Mouse (Mus musculus): ENCODE data around the gene Sergef. TPM values are rescaled to one million over a fixed set of nuclear protein-coding genes. Genes with fewer than 3 reads are reported as not detected.

Sergef gene
- polyA plus RNA-seq, 1 experiment: 6.3 TPM

DNA sequence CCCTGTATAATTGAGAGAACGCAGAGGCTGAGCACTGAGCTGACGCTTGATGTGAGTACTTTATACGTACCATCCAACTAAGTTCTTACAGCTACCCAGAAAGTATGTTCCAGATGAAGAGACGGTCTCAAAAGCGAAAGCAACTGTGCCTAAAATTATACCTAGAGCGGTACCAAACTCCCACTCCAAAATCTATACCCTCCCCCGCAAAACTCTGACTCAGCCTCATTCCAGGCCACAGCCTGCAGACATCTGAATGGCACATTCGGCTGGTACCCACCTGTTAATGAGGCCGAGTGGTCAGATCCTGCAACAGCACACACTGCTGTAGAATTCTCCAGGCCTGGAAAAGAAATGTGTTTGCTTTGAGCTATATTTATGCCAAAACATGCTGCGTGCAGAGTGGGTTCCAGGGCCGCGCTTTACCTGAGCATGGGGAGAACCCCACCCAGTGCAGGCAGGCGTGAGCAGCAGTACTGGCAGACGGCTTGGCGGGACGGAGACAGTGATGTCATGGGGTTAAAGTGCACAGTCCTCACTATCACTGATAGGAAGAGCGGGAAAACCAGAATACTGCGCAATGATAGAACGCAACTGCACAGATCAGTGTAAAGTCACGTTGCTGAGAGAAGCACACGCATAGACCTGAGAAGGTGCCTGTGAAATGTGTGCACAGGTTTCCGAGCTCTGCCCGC lies 21.0 kb downstream of the Sergef start:
- Histone ChIP-seq H3K27ac (ENCODE audit: insufficient read depth, low read length) (no peak overlapping the region), H3K4me1 (ENCODE audit: control insufficient read depth, insufficient read depth, low read length) (0 out of 2 replicates have a peak, but pooled peaks cover under 1% of the 10 kb centered on the region), H3K4me3 (ENCODE audit: insufficient read depth, low read length) (no peak overlapping the region)
- TF ChIP-seq POLR2A (IDR thresholded peaks at IDR 0.05; ENCODE audit: low read depth, low read length): no peak
- TF ChIP-seq CTCF (IDR thresholded peaks at IDR 0.05; ENCODE audit: borderline replicate concordance, insufficient read depth, low read length): no peak

DNA sequence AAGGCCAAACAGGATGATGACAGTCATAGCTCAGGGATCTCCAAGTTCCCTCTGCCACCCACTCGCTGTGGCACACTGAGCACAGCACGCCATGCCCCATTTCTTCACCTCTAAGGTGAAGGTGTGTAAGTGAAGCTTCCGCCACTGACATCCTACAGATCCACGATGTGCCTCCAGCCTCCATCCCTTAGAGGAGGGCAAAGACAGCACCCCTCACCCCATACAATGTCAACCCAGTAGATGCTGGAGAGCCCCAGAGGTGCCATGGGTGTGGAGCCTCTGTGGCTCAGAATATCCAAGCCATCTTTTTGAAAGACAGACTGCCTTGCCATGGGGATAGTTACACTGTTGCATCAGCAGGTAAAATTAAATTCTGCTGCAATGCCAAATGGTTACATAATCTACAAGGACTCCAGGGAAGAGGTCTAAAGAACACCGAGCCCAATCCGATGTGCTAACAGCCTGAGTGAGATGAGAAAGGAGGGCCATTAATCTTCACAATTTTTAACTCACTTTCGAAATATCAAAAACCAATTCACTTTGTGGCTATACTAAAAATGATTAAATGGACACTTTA lies 23.1 kb downstream of the Sergef start:
- TF ChIP-seq POLR2A (IDR thresholded peaks at IDR 0.05; ENCODE audit: low read depth, low read length) (no peak), CTCF (IDR thresholded peaks at IDR 0.05; ENCODE audit: borderline replicate concordance, insufficient read depth, low read length) (no peak)

GRCm38 (mm10) chr7:46615256-46615977 lies 24.2 kb downstream of the Sergef start:
- no peak for TF ChIP-seq CTCF (IDR thresholded peaks at IDR 0.05; ENCODE audit: borderline replicate concordance, insufficient read depth, low read length)
- no peak for TF ChIP-seq POLR2A (IDR thresholded peaks at IDR 0.05; ENCODE audit: low read depth, low read length)
- Histone ChIP-seq H3K27ac (ENCODE audit: insufficient read depth, low read length) (no peak overlapping the region), H3K4me3 (ENCODE audit: insufficient read depth, low read length) (no peak overlapping the region), H3K4me1 (ENCODE audit: control insufficient read depth, insufficient read depth, low read length) (0 out of 2 replicates have a peak, but pooled peaks cover 3% of the 10 kb centered on the region)

More for the DNA sequence above, 23.1 kb downstream of the Sergef start:
- Histone ChIP-seq H3K4me3 (ENCODE audit: insufficient read depth, low read length) (no peak overlapping the region), H3K4me1 (ENCODE audit: control insufficient read depth, insufficient read depth, low read length) (0 out of 2 replicates have a peak, but pooled peaks cover 3% of the 10 kb centered on the region), H3K27ac (ENCODE audit: insufficient read depth, low read length) (no peak overlapping the region)

DNA sequence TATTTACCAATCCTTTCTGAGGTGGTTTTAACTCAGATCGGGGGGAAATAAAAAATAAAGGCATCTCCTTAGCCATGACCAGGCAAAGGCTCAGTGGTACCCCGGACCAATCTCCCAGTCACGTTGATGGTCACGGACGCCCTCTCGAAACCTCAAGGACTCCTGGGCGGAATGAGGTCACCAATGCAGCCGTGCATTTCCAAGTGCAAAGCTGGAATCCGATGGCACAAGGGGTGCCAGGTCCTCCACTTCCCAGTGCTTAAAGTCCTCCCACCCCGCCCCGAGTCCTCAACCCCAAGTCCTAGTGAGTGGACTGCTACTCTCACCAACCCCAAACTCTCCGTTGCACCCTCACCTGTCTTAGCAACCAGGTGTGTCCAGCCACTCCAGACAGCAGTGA lies 25.3 kb downstream of the Sergef start:
- TF ChIP-seq CTCF (IDR thresholded peaks at IDR 0.05; ENCODE audit: borderline replicate concordance, insufficient read depth, low read length): no peak
- no peak for TF ChIP-seq POLR2A (IDR thresholded peaks at IDR 0.05; ENCODE audit: low read depth, low read length)

GRCm38 (mm10) chr7:46613091-46613490 lies 26.5 kb downstream of the Sergef start:
- 0 out of 2 replicates have a peak, but pooled peaks cover 3% of the 10 kb centered on the region for H3K4me1 ChIP-seq (ENCODE audit: control insufficient read depth, insufficient read depth, low read length)
- H3K27ac ChIP-seq (ENCODE audit: insufficient read depth, low read length): no peak overlapping the region
- TF ChIP-seq POLR2A (IDR thresholded peaks at IDR 0.05; ENCODE audit: low read depth, low read length) (no peak), CTCF (IDR thresholded peaks at IDR 0.05; ENCODE audit: borderline replicate concordance, insufficient read depth, low read length) (no peak)
- H3K4me3 ChIP-seq (ENCODE audit: insufficient read depth, low read length): no peak overlapping the region

More for the DNA sequence above, 25.3 kb downstream of the Sergef start:
- no peak overlapping the region for H3K27ac ChIP-seq (ENCODE audit: insufficient read depth, low read length)
- no peak overlapping the region for H3K4me3 ChIP-seq (ENCODE audit: insufficient read depth, low read length)
- 0 out of 2 replicates have a peak, but pooled peaks cover 3% of the 10 kb centered on the region for H3K4me1 ChIP-seq (ENCODE audit: control insufficient read depth, insufficient read depth, low read length)

DNA sequence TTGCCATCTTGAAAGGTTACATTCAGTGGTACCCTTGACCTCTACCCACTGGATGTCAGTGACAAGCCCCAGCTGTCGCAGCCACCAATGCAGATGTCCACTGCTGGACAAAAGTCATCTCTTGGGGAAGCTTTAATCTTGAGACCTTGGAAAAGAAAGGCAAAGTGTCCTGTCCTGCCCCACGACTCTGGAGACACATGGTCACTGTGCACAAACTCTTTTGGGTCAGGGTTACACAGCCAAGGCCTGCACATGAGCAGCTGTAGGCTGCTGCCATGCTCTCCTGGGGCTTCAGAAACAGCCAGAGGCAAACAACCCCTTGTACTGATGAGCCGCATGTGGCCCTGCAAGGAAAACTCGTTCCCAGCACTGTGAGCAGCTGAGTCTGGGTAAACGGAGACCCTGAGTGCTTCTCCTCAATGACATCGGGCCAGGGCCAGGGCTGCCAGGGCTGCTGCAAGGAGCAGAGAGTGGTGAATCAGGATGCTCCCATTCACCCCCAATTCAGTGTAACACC lies 27.1 kb downstream of the Sergef start:
- no peak overlapping the region for H3K27ac ChIP-seq (ENCODE audit: insufficient read depth, low read length)
- TF ChIP-seq CTCF (IDR thresholded peaks at IDR 0.05; ENCODE audit: borderline replicate concordance, insufficient read depth, low read length) (no peak), POLR2A (IDR thresholded peaks at IDR 0.05; ENCODE audit: low read depth, low read length) (no peak)
- no peak overlapping the region for H3K4me3 ChIP-seq (ENCODE audit: insufficient read depth, low read length)
- H3K4me1 ChIP-seq (ENCODE audit: control insufficient read depth, insufficient read depth, low read length): 0 out of 2 replicates have a peak, but pooled peaks cover 3% of the 10 kb centered on the region

DNA sequence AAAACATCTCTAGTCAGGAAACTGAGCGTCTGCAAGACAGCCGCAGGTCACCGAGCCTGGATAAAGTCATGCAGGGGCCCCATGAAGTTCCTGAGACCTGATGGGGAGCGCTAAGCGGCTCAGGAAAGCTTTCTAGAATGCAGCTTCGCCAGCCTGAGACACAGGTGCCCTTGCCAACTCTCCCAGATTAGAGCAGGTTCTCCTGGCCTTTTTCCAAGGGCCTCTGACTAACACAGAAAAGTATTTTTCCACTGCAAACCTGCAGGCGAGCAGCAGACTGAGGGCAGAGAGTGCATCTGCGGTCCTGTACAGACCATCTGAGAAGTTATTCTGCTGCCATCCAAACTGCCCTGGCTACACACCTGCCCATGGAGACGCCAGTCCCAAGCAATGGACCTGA lies 27.6 kb downstream of the Sergef start:
- 0 out of 2 replicates have a peak, but pooled peaks cover 3% of the 10 kb centered on the region for H3K4me1 ChIP-seq (ENCODE audit: control insufficient read depth, insufficient read depth, low read length)
- H3K27ac ChIP-seq (ENCODE audit: insufficient read depth, low read length): no peak overlapping the region
- no peak overlapping the region for H3K4me3 ChIP-seq (ENCODE audit: insufficient read depth, low read length)
- TF ChIP-seq CTCF (IDR thresholded peaks at IDR 0.05; ENCODE audit: borderline replicate concordance, insufficient read depth, low read length): no peak
- no peak for TF ChIP-seq POLR2A (IDR thresholded peaks at IDR 0.05; ENCODE audit: low read depth, low read length)

GRCm38 (mm10) chr7:46609317-46609716 lies 30.3 kb downstream of the Sergef start:
- no peak for TF ChIP-seq POLR2A (IDR thresholded peaks at IDR 0.05; ENCODE audit: low read depth, low read length)
- no peak for TF ChIP-seq CTCF (IDR thresholded peaks at IDR 0.05; ENCODE audit: borderline replicate concordance, insufficient read depth, low read length)
- Histone ChIP-seq H3K4me3 (ENCODE audit: insufficient read depth, low read length) (no peak overlapping the region), H3K27ac (ENCODE audit: insufficient read depth, low read length) (no peak overlapping the region), H3K4me1 (ENCODE audit: control insufficient read depth, insufficient read depth, low read length) (0 out of 2 replicates have a peak, but pooled peaks cover 3% of the 10 kb centered on the region)

- peak; percentile 50; the same call in 1 of the 2 replicates for TF ChIP-seq CTCF (IDR thresholded peaks at IDR 0.05; ENCODE audit: borderline replicate concordance, insufficient read depth, low read length)
- no peak for TF ChIP-seq POLR2A (IDR thresholded peaks at IDR 0.05; ENCODE audit: low read depth, low read length)
- Histone ChIP-seq H3K4me1 (ENCODE audit: control insufficient read depth, insufficient read depth, low read length) (no peaks in the 10 kb centered on the region), H3K4me3 (ENCODE audit: insufficient read depth, low read length) (no peak overlapping the region), H3K27ac (ENCODE audit: insufficient read depth, low read length) (no peak overlapping the region)
These were observed 32.1 kb downstream of the Sergef start for GRCm38 (mm10) chr7:46607428-46608055.
